Mouse (Mus musculus): Measurements from ENCODE around the gene Tmem45a2.
"Not testable (repeated sequence)": the region's sequence is repeated elsewhere in the genome, so short reads cannot be mapped to it uniquely, and the experiment has no call there.

Gene Tmem45a2

DNA sequence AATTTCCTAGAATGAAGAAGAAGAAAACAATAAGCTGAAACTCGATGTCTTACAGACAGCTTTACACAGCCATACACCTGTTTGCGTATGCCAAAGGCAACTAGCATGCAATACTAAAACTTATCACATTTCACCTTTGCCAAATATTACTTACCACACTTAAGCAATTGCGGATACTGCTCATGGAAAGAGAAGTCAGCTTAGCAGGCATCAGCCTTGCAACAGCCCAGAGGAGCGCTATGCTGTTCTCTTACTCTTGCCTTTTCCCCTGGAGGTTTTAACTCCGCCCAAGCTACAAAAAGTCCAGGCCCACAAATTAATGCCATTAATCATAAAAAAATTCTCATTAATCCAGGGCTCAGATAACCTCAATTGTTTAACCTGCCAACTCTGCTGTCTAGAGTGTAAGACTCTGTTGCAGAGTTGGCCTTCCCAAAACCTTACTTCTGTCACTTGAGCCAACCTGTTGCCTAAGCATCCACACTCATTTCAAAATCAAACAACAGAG is at the start of gene Tmem45a2:
Gene Tmem45a2, minus strand, starts transcription at position 241 of the 508 bp plus-strand sequence.
- no peak for DNase-seq (ENCODE audit: low read depth)

DNA sequence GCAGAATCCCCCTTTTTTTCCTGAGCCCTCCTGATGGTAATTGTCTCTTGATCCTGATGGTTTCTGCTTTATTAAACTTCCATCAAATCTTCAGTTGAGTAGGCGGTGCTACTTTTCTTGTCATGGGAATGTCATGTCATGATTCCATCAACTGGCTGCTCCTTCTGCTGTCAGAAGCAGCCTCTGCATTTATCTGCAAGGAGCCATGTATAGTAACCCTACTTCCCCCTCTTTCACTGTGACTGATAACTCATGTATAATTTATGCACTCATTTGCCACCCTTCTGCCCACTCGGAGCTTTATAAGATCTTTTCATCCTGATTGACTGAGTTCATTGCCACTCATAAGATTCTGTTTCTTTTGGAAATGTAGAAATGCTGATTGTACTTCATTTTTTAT is 46.4 kb upstream of the Tmem45a2 start:
- no peak for DNase-seq (ENCODE audit: low read depth)

DNA sequence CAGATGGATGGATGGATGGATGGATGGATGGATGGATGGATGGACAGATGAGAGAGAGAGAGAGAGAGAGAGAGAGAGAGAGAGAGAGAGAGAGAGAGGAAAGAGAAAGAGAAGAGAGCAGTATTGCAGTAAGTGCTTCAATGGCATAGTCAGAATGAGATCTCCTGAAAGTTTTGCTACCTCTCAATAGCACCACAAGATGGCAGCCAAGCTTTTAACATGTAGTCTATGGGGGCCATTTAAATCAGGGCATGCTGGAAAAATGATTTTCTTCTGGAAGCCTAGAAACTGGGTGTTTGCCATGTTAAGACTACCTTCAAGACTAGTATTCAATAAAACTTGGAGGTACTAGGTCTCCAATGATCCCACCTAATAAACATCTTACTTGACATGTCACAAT is 44.9 kb upstream of the Tmem45a2 start:
- peak; percentile 54 for DNase-seq (ENCODE audit: low read depth)

DNA sequence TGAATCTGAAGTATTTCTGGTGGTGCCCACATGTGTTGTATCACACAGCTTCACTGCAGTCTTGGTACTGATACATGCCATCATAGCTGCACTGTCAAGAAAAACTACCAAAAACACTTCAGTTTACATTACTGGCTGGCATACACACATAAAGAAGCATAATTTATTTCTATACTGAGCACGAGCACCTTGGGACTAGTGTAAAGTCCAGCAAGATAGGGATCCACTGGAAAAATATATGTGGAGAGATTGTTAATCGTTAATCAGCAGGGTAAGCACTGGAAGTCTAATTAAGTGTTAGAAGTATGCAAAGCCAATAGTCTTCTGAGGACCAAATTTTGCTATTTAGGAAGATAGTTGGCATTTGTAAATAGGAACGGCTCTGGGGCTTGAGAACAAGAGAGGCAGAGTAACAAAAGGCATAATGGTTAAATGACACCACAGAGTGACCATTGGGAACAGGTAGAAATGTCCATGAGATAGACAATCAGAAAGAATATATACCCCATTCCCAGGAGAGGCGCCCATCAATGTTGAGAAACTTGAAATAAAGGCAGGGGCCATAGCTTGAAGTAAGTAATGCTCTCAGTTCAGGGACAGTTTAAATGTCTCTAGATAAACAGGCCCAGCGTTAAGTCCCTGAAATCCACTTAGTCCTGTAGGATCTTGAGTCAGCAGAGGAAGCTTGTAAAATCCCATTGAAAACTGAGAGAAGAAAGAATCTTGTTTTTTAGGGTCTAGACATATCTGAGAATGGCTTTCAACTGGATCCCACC is 35.2 kb upstream of the Tmem45a2 start:
- no peak for DNase-seq (ENCODE audit: low read depth)

DNA sequence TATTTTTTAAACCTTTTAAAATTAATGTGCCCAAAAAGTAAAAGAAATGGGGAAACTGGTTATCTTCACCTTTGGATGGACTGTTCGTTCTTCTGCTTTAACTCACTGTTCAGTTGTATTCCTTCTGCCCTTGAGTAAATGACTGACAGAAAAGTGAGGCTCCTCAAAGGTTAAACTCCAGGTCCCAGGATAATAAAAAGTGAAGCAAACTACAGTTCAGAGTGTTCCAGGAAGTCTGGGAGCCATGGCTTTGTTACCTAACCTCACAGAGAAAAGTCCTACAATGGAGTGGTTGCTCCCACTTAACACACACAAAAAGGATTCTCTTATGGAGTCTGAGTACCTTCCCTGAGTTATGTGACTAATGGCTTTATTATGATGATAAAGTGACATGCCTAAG is 30.0 kb upstream of the Tmem45a2 start:
- DNase-seq (ENCODE audit: low read depth): no peak

DNA sequence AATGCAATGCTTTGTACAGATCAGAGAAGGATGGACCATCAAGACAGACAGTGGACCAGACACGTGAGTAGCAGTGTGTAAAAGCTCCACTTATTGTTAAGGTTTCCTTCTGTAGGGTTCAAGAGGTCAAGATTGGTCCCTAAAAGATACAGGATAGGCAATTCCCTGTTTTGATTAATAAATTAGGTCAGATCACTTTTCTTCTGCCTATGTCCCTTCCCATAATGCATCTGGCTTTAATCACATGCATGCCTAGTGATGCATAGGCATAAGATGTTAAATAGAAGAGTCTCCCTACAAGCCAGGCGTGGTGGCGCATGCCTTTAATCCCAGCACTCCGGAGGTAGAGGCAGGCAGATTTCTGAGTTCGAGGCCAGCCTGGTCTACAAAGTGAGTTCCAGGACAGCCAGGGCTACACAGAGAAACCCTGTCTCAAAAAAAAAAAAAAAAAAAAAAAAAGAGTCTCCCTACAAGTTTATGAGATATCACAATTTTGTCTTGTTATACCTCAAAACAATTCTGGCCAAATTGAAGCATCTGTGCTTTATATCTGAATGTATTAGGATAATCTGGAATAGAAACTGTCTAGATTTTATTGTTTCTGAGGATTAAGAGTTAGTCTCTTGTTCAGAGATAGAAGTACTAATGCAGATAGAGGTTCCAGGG is 28.5 kb upstream of the Tmem45a2 start:
- no peak for DNase-seq (ENCODE audit: low read depth)

DNA sequence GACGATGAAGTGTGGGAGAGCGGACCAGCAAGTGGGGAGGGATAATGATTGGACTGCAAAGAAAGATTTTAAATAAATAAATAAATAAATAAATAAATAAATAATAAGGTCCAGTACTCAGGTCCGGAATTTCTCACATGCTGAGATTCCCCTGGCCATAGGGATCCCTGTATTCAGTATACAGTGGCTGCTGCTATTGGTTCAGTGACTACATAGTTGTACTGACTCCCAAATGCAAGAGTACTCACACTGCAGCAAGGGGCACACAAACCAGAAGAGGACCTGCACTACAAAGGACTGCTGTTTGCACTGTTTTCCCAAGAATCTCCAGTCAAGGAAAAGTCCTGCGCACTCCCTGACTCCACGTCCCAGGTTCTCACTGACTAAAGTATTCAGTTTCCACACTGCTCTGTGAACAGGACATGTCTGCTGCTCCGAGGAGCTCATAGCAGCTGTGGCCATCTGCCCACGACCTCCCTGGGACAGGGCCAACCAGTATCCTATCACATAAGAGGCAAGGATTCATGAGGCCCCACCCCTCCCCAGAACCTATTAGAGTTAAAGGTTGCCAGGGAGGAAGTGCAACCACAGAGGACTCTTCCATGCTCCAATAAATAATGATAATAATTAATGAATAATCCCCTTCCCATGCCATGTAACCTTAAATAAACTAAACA is 27.4 kb upstream of the Tmem45a2 start:
- DNase-seq (ENCODE audit: low read depth): no peak

DNA sequence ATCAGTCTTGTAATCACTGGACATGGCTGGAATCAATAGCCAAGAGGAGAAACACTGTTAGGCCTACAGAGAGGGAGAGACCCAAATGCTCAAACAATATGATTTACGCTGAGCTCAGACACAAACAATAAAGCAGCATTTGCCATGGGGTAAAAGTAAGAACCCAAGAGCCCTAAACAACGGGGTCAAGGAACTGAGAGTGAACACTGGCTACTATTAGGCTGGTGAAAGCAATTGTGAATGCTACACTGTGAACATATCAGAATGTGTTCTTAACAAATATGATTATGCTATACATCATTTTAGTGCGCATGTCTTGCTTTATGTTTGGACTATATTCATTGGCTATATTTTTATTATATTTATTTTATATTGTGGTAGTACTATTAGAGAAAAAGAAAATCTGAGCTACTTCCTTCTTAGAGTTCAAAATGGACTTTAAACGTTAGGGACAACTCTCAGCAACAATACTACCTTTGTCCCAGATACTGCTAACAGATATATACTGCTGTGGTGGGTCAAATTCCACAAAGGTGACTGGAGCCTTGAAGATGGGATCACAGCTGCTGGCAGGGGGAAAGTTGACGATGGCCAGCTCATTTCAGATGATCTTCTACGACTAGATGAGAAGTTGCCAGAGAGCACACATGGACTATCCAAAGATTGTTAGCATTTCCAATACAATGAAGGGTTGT is 21.9 kb upstream of the Tmem45a2 start:
- no peak for DNase-seq (ENCODE audit: low read depth)

DNA sequence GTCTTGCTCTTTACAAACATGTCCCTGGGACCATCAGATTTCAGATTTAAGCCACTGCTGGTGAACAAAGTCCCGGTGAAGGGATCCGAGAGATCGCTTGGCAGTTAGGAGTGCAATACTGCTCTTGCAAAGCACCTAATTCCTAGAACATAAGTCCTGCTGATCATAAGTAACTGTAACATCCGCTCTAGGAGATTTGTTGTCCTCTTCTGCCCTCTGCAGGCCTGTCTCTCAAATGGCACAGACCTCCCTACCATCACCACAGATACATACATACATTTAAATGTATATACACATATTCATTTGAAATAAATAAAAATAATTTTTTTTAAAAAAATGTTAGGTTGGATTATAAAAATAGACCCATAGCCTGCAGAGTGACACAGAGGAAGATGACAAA is 21.3 kb upstream of the Tmem45a2 start:
- DNase-seq (ENCODE audit: low read depth): peak; percentile 62

DNA sequence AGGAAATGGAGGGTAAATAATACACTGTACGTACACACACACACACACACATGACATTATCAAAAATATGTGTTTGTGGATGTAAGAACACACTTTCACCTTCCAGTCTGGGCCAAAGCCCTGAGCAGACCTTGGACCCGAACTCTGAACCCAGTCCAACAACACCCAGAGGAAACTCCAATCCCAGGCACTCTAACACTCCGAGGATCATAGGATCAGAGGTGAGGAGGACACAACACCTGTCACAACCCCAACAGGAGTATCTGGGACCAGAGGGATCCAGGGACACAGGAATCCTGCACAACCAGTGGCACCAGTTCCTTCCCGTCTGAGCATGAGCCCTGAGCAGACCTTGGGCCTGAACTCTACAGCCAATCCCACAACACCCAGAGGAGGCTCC is 8.4 kb upstream of the Tmem45a2 start:
- no peak for DNase-seq (ENCODE audit: low read depth)

DNA sequence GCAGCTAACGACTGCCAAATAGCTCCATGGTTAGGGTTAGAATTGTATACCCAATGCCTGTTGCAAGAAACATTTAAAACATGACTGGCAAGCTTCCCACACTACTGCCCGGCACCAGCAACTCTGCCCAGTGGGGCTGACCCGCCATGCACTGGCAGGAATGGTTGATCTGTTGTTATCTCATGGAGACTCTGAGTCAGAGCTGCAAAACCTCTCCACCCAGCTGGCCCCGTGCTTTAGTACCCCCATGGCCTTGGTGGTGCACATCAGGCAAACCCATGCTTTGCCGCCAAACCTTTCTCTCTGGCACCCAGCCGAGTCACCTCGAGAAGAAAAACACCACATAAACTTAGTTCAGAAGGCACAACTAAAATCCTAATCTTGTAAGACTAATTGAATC is 4.8 kb upstream of the Tmem45a2 start:
- no peak for DNase-seq (ENCODE audit: low read depth)

DNA sequence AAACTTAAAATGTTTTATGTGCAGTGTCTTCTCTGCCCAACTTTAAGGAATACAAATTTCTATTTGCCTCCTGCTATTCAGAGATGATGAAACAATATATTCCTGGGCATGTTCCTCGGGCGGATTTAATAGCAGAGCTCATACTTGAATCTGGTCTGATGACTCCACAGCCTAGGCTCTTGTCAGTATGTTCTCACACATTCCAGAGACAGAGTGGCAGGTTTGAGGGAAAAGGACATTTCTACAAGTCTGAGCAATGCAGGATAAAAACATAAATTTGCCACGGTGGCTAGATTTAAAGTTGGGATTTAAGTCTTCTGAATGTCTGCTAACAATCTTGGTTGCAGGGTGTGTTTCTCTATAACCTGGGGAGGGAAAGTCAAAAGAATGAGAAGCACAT is 9.1 kb downstream of the Tmem45a2 start:
- DNase-seq (ENCODE audit: low read depth): no peak

DNA sequence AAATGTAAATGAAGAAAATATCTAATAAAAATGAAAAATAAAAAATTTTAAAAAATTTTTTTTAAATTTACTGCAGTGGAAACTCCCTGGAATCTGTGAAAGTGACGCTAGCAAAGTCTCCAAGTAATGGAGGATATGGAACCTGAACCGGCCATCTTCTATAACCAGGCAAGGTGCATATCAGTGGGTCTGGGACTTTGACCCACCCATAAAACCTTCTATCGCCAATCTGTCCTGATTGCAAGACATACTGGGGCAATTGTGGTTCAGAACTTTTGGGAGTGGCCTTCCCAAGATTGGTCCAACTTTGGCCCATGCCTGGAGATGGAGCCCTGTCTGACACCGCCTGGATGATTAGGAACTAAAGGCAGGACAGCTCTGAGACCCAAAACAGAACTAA is 14.2 kb downstream of the Tmem45a2 start:
- DNase-seq (ENCODE audit: low read depth): no peak

DNA sequence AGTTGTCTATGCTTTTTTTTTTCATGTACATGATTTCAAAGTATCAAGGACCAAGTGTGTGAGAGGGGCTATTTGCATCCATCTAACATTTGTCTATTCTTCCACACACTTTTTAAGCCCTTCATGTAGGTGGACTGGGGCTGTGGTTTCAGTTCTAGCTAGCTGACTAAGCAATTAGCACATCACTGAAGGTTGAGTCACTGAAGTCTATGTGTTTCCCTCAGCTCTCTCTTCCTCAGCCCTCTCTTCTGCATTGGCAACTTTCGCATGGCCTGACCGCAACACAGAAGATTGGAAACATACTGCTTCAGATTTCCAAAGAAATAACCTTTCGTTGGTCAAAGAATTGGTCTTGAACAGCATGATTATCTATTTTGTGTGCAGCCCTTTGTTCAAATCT is 21.2 kb downstream of the Tmem45a2 start:
- DNase-seq (ENCODE audit: low read depth): no peak

DNA sequence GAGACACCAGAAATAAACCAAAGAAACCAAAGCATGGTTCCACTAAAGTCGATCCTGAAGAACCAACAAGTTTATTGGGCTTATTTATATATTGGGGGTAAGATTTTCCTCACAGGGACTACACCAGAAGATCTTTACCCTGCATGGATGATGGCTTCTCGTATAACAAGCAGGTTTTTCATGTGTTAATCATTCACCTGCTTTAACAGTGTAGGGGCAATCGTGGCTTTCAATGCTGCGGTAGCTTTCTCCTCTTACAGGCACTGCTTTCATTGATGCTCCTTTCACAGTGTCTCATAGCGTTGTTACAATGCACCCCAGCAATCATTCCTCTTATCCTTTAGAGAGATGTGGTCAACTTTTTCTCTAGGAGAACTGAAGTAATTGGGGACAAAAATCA is 32.6 kb downstream of the Tmem45a2 start:
- no peak for DNase-seq (ENCODE audit: low read depth)

DNA sequence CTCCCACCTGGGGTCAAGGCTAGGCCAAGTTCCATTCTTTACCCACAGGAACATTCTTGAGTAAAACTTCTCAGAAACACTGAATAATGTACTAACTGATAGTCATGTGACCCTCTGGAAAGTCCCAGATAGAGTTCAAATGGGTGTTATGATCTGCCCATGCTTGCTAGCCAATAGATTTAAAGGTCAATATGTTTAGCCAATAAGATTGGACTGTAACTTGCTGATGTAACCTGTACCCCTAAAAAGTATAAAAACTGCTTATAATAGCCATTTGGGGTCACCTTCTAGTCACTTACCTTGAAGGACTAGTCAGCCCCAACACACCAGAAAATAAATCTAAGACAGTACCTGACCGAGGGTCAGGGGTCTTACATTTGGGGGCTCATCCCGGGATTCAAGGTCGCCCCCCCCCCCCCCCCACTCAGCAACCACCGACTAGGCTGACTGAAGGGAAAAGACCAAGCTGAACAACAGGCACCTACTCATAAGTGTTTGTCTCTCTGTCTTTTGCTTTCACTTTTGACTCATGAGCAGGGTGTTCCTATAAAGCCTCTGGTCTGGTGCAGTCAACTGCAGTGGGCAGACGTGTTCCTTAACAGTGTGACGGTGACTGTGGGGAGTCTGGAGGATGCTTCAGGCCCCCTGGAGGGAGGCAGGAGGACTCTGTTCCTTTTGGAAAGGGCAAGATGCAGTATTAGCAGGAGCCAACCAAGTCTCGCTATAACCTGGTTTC is 40.9 kb downstream of the Tmem45a2 start:
- no peak for DNase-seq (ENCODE audit: low read depth)

DNA sequence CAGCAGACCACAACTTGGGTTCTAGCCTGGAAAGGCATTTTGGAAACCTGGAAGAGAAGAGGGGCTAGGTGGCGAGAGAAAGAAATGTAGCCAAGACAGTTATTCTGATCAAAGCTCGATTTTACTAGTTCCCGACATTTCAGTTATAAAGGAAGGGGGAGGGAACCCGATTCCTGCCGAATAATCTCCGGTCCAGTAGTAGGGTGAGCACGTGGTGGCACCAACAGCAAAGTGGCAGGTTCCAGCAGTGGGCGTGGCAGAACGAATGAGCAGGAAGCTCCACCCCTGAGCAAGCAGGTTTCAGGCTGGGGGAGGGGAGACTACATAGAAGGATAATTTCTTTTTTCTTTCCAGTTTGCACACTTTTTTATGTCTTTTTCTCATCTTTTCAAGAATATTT is 72.9 kb downstream of the Tmem45a2 start:
- not testable (repeated sequence) for DNase-seq (ENCODE audit: low read depth)
